Mouse (Mus musculus): Measurements from ENCODE around the gene Wfdc21. TPM values are rescaled to one million over a fixed set of nuclear protein-coding genes. Genes with fewer than 3 reads are reported as not detected.
A peak's percentile ranks its signal among the peaks of the same experiment; 100 is the strongest.

Wfdc21 gene
- total and polyA plus RNA-seq, 3 experiments, result not detected

- Histone ChIP-seq H3K4me1 (ENCODE audit: control insufficient read depth in 1 of 2, insufficient read depth in 2 of 2, low read length in 2 of 2) (peaks cover 2 to 6% of the 10 kb centered on the region in 2 experiments; a peak in 2 of 4 replicates), H3K79me2 (ENCODE audit: control insufficient read depth, insufficient read depth, low read length, poor library complexity) (no peaks in the 10 kb centered on the region), H3K9me3 (replicated peaks; ENCODE audit: insufficient read depth, low read length) (no peaks in the 10 kb centered on the region), H3K36me3 (ENCODE audit: control insufficient read depth in 1 of 2, insufficient read depth in 2 of 2, low read length in 2 of 2) (peaks cover 5 to 16% of the 10 kb centered on the region in 2 experiments; a peak in 3 of 4 replicates), H3K27me3 (ENCODE audit: control insufficient read depth in 1 of 2, insufficient read depth in 2 of 2, low read length in 2 of 2) (no peaks in the 10 kb centered on the region), H3K9ac (ENCODE audit: control insufficient read depth, low read depth, low read length, poor library complexity, severe bottlenecking) (no peak overlapping the region), H3K27ac (ENCODE audit: control insufficient read depth, low read depth, low read length) (no peak overlapping the region), H3K4me3 (ENCODE audit: control insufficient read depth in 1 of 2, insufficient read depth in 1 of 2, low read depth in 2 of 2, low read length in 2 of 2) (no peak overlapping the region)
- no peak for DNase-seq (ENCODE audit: low read depth, low spot score)
- TF ChIP-seq ETS1 (IDR thresholded peaks at IDR 0.05; ENCODE audit: low read depth, low read length) (no peak), HCFC1 (IDR thresholded peaks at IDR 0.05; ENCODE audit: low read depth, low read length) (no peak), RCOR1 (IDR thresholded peaks at IDR 0.05; ENCODE audit: low read depth, low read length) (no peak), SIN3A (IDR thresholded peaks at IDR 0.05; ENCODE audit: low read length) (no peak), USF1 (IDR thresholded peaks at IDR 0.05; ENCODE audit: low read depth, low read length) (no peak), BHLHE40 (IDR thresholded peaks at IDR 0.05; ENCODE audit: borderline replicate concordance, low read depth, low read length) (no peak), E2F4 (IDR thresholded peaks at IDR 0.05; ENCODE audit: borderline replicate concordance, low read depth, low read length) (no peak), SMC3 (IDR thresholded peaks at IDR 0.05; ENCODE audit: low read depth, low read length) (no peak), EP300 (IDR thresholded peaks at IDR 0.05; ENCODE audit: low read depth in 1 of 2, low read length in 2 of 2) (no peak), GABPA (IDR thresholded peaks at IDR 0.05; ENCODE audit: low read depth, low read length) (no peak), ZMIZ1 (IDR thresholded peaks at IDR 0.05; ENCODE audit: low read depth, low read length) (no peak)
Measured at GRCm38 (mm10) chr11:83774324-83774723, 27.6 kb downstream of the Wfdc21 start.

- Histone ChIP-seq H3K27me3 (ENCODE audit: control insufficient read depth in 1 of 2, insufficient read depth in 2 of 2, low read length in 2 of 2) (no peaks in the 10 kb centered on the region), H3K4me3 (ENCODE audit: control insufficient read depth in 1 of 2, insufficient read depth in 1 of 2, low read depth in 2 of 2, low read length in 2 of 2) (no peak overlapping the region), H3K79me2 (ENCODE audit: control insufficient read depth, insufficient read depth, low read length, poor library complexity) (no peaks in the 10 kb centered on the region), H3K9me3 (replicated peaks; ENCODE audit: insufficient read depth, low read length) (no peaks in the 10 kb centered on the region), H3K9ac (ENCODE audit: control insufficient read depth, low read depth, low read length, poor library complexity, severe bottlenecking) (no peak overlapping the region), H3K36me3 (ENCODE audit: control insufficient read depth in 1 of 2, insufficient read depth in 2 of 2, low read length in 2 of 2) (peaks cover 5 to 25% of the 10 kb centered on the region in 2 experiments; a peak in 3 of 4 replicates), H3K4me1 (ENCODE audit: control insufficient read depth in 1 of 2, insufficient read depth in 2 of 2, low read length in 2 of 2) (peaks cover 2 to 6% of the 10 kb centered on the region in 2 experiments; a peak in 2 of 4 replicates), H3K27ac (ENCODE audit: control insufficient read depth, low read depth, low read length) (no peak overlapping the region; the same call in 1 of the 2 replicates)
- DNase-seq (ENCODE audit: low read depth, low spot score), result peak; percentile 72
- TF ChIP-seq MAFK (IDR thresholded peaks at IDR 0.05; ENCODE audit: borderline replicate concordance, low read depth, low read length) (0 out of 2 replicates have a peak, but pooled peaks have one; percentile 4), EP300 (IDR thresholded peaks at IDR 0.05; ENCODE audit: low read depth in 1 of 2, low read length in 2 of 2) (peak in 1 of 2 experiments; percentile 38; a peak in 1 of 4 replicates), TAL1 (IDR thresholded peaks at IDR 0.05; ENCODE audit: low read length) (no peak), MAX (IDR thresholded peaks at IDR 0.05; ENCODE audit: low read length) (0 out of 2 replicates have a peak, but pooled peaks have one; percentile 43), SIN3A (IDR thresholded peaks at IDR 0.05; ENCODE audit: low read length) (0 out of 2 replicates have a peak, but pooled peaks have one; percentile 36), ZC3H11A (IDR thresholded peaks at IDR 0.05; ENCODE audit: low read depth, low read length) (no peak), MXI1 (IDR thresholded peaks at IDR 0.05; ENCODE audit: low read depth, low read length) (0 out of 2 replicates have a peak, but pooled peaks have one; percentile 9), JUND (IDR thresholded peaks at IDR 0.05; ENCODE audit: low read depth, low read length) (0 out of 2 replicates have a peak, but pooled peaks have one; percentile 10), MYC (IDR thresholded peaks at IDR 0.05; ENCODE audit: low read depth, low read length) (peak; percentile 54; the same call in 1 of the 2 replicates), ELF1 (IDR thresholded peaks at IDR 0.05; ENCODE audit: low read depth, low read length) (no peak)
Measured at GRCm38 (mm10) chr11:83776798-83777197, 30.1 kb downstream of the Wfdc21 start.

Data from MEL (cell line).